Comparison of ENCODE assay signal across 8 mouse cellular contexts in the genomic region with DNA sequence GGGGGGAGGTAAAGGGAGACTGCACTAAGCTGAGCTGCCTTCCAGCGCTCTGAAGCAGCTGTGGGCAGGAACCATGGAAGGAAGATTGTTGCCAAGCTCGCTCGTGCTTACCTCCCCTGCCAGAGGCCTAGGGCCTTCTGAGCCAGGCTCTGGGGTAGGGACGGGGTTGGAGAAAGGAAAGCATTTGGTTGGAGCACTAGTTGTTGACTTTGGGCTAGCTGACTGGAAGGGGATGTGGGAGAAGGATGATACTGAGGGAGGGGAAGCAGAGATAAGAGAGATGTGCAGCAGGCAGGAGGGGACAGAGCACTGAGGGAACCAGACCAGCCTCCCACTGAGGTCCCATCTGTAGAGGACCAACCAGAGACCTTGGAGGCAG. TPM values are rescaled to one million over a fixed set of nuclear protein-coding genes. Genes with fewer than 3 reads are reported as not detected.
DNase-seq lines count a peak whose midpoint lies in the region; ATAC-seq lines count a peak whose summit lies in the region.

No protein-coding gene starts in this region.

- no peak overlapping the region; the same call in 1 of the 2 replicates for H3K9ac ChIP-seq in forebrain, embryonic 13.5 days

- 25% methylated on average over 4 of the region's 4 CpGs for WGBS in forebrain, embryonic 13.5 days
- 39% methylated on average over 4 of the region's 4 CpGs for WGBS in hindbrain, embryonic 10.5 days

- peak overlapping the region; percentile 80 for H3K27ac ChIP-seq in forebrain, embryonic 13.5 days
- peak overlapping the region; percentile 86 for H3K27ac ChIP-seq in hindbrain, embryonic 10.5 days

- peak; percentile 54 for DNase-seq in kidney, adult 18-20 months
- no peak for DNase-seq in kidney, postnatal 25 days
- DNase-seq in hindbrain, embryonic 10.5 days (ENCODE audit: low spot score), result no peak
- peak; percentile 51 for DNase-seq in lung, postnatal 25 days (ENCODE audit: low spot score)
- DNase-seq in left cerebral cortex, adult 18-20 months (ENCODE audit: low spot score in 2 of 2), result no peak
- DNase-seq in layer of hippocampus, adult 9-10 months (ENCODE audit: low spot score), result no peak

- H3K27me3 ChIP-seq in forebrain, embryonic 13.5 days, result no peaks in the 10 kb centered on the region
- no peaks in the 10 kb centered on the region for H3K27me3 ChIP-seq in hindbrain, embryonic 10.5 days (ENCODE audit: insufficient read depth, poor library complexity, severe bottlenecking)

- H3K9me3 ChIP-seq in forebrain, embryonic 13.5 days (replicated peaks), result no peaks in the 10 kb centered on the region
- no peaks in the 10 kb centered on the region for H3K9me3 ChIP-seq in hindbrain, embryonic 10.5 days

- peak; percentile 74 for ATAC-seq in forebrain, embryonic 13.5 days
- ATAC-seq in monocyte, adult 5-6 weeks (replicated peaks; ENCODE audit: insufficient number of reproducible peaks, low FRiP score, low TSS enrichment, poor library complexity, severe bottlenecking), result no peak

- H3K4me2 ChIP-seq in forebrain, embryonic 13.5 days, result no peak overlapping the region

- peaks cover 38% of the 10 kb centered on the region for H3K4me1 ChIP-seq in forebrain, embryonic 13.5 days
- H3K4me1 ChIP-seq in hindbrain, embryonic 10.5 days (replicated peaks), result peaks cover 58% of the 10 kb centered on the region

- no peak overlapping the region for H3K4me3 ChIP-seq in forebrain, embryonic 13.5 days
- H3K4me3 ChIP-seq in hindbrain, embryonic 10.5 days, result no peak overlapping the region

- no peaks in the 10 kb centered on the region for H3K36me3 ChIP-seq in forebrain, embryonic 13.5 days (ENCODE audit: poor library complexity, severe bottlenecking)
- no peaks in the 10 kb centered on the region for H3K36me3 ChIP-seq in hindbrain, embryonic 10.5 days

RNA-seq across cellular contexts. Expression of a gene that starts 31.9 kb away (rescaled TPM):
- 2.4 and 3.2 TPM in 2 replicates for polyA plus RNA-seq in forebrain, embryonic 13.5 days (2015; fragmentation: Nextera tagmentation; extraction: Ambion mirVana)
- 1.4 and 2.3 TPM in 2 replicates for polyA plus RNA-seq in hindbrain, embryonic 10.5 days (2016; fragmentation: Nextera tagmentation; extraction: Ambion mirVana)
- 1 to 10 TPM; 5.6 to 6.2 TPM for total RNA-seq in left cerebral cortex, adult 18-20 months (2021)
- total RNA-seq in monocyte, adult 5-6 weeks (2017), result not detected in 3 replicates

RNA-seq across cellular contexts. Expression of a gene that starts 39.1 kb away (rescaled TPM):
- polyA plus RNA-seq in forebrain, embryonic 13.5 days (2015; fragmentation: Nextera tagmentation; extraction: Ambion mirVana), result 0.15 and 0.16 TPM in 2 replicates
- 0.10 and 0.43 TPM in 2 replicates for polyA plus RNA-seq in hindbrain, embryonic 10.5 days (2016; fragmentation: Nextera tagmentation; extraction: Ambion mirVana)
- under 1 TPM; 0.47 to 0.63 TPM for total RNA-seq in left cerebral cortex, adult 18-20 months (2021)
- total RNA-seq in monocyte, adult 5-6 weeks (2017), result 2.0 to 2.5 TPM in 2 of 3 replicates, not detected in the other

Comparison
In these comparisons a context has a peak if more than half of its experiments do, and no peak if none do; other contexts are left out.
1. DNase-seq: peak in kidney, adult 18-20 months (single experiment) and lung, postnatal 25 days (single experiment); none in kidney, postnatal 25 days (0 of 2), hindbrain, embryonic 10.5 days (single experiment), left cerebral cortex, adult 18-20 months (0 of 2) and layer of hippocampus, adult 9-10 months (single experiment).